In the genomic region with DNA sequence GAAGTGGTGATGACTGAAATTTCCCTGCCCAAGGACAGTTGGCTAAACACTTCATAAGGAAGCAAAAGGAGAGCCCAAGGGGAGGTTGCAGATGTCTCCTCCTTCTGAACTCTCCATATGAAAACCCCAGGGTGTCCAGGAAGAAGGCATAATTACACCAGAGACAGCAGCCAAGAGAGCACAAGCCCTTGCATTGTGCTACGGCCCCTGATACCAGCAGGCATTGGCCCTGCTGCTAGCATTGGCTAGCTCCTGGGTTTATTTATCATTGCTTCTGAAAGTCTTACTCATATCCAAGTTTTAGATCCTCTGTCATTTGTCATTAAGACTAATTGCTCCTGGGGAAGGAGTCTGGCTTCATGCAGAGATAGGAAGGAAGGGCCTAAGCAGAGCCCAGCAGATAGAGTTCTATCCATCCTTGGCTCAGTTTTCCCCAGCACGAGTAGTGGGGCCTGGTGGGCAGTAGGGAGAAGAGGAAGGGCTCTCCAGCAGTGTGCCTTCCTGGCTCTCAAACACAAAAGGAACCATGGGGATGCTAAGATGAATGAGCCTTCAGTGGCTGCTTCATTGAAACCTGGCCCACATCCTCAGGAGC, we compare ENCODE assay signal across 21 mouse cellular contexts.
A peak's percentile ranks its signal among the peaks of the same experiment; 100 is the strongest.
DNase-seq lines count a peak whose midpoint lies in the region; ATAC-seq and TF ChIP-seq lines count a peak whose summit lies in the region.
"Had no signal": no experiment of that assay in that cellular context is flagged by ENCODE, and none has a peak within 500 bp of the region (broad histone marks: within the 10 kb centered on the region; RNA-seq: fewer than 3 reads in every experiment).

No protein-coding gene starts in this region.

- peak; percentile 44 for DNase-seq in cerebellum, adult 11-12 months
- DNase-seq in cerebellum, adult 11 months = no peak
- peak; percentile 57 for DNase-seq in hindbrain, postnatal 0 days (ENCODE audit: low spot score)
- no peak for DNase-seq in hindbrain, embryonic 11.5 days (ENCODE audit: low spot score)
- peak; percentile 50 for DNase-seq in midbrain, postnatal 0 days (ENCODE audit: low spot score)
- no peak for DNase-seq in limb, embryonic 10.5 days (ENCODE audit: low spot score)
- DNase-seq in stomach, postnatal 0 days (ENCODE audit: low spot score) = no peak
- DNase-seq: heart, adult 18-20 months; heart, postnatal 36 days; layer of hippocampus, postnatal 36 days; liver, postnatal 0 days; lung, postnatal 36 days; right cerebral cortex, postnatal 14 days; spleen, adult 18-20 months; thymus, postnatal 36 days had no signal

- no peak overlapping the region for H3K4me2 ChIP-seq in hindbrain, postnatal 0 days (ENCODE audit: low read depth, low read length)
- no peak overlapping the region for H3K4me2 ChIP-seq in hindbrain, embryonic 11.5 days (replicated peaks; ENCODE audit: low read depth, low read length)
- no peak overlapping the region for H3K4me2 ChIP-seq in midbrain, postnatal 0 days (ENCODE audit: low read depth, low read length, poor library complexity, severe bottlenecking)
- no peak overlapping the region for H3K4me2 ChIP-seq in midbrain, embryonic 13.5 days (replicated peaks)
- no peak overlapping the region for H3K4me2 ChIP-seq in stomach, postnatal 0 days (replicated peaks; ENCODE audit: low read depth)
- H3K4me2 ChIP-seq: forebrain, embryonic 12.5 days had no signal

- ATAC-seq in hindbrain, postnatal 0 days = peak; percentile 40; the same call in 1 of the 2 replicates
- ATAC-seq in hindbrain, embryonic 11.5 days (ENCODE audit: low FRiP score) = no peak
- ATAC-seq in midbrain, postnatal 0 days (ENCODE audit: low FRiP score) = no peak
- ATAC-seq in midbrain, embryonic 13.5 days = no peak
- ATAC-seq in stomach, postnatal 0 days (ENCODE audit: low FRiP score, low TSS enrichment) = no peak
- ATAC-seq: intestine, embryonic 16.5 days; liver, postnatal 0 days had no signal

- no peak for TF ChIP-seq CTCF in hindbrain, postnatal 0 days (IDR thresholded peaks at IDR 0.05; ENCODE audit: low read depth)
- TF ChIP-seq CTCF in midbrain, postnatal 0 days (IDR thresholded peaks at IDR 0.05) = no peak
- no peak for TF ChIP-seq CTCF in stomach, postnatal 0 days (IDR thresholded peaks at IDR 0.05; ENCODE audit: low read depth)

- no peak overlapping the region for H3K27ac ChIP-seq in hindbrain, postnatal 0 days
- no peak overlapping the region for H3K27ac ChIP-seq in hindbrain, embryonic 11.5 days (ENCODE audit: low read depth, low read length)
- no peak overlapping the region for H3K27ac ChIP-seq in midbrain, postnatal 0 days (ENCODE audit: low read depth, low read length)
- no peak overlapping the region for H3K27ac ChIP-seq in midbrain, embryonic 13.5 days
- H3K27ac ChIP-seq in limb, embryonic 10.5 days = peak overlapping the region; percentile 39; the same call in 1 of the 2 replicates
- no peak overlapping the region for H3K27ac ChIP-seq in stomach, postnatal 0 days (replicated peaks)
- H3K27ac ChIP-seq: forebrain, embryonic 12.5 days; kidney, postnatal 0 days; layer of hippocampus, adult 2 months; midbrain, embryonic 10.5 days had no signal

- no peaks in the 10 kb centered on the region for H3K27me3 ChIP-seq in hindbrain, postnatal 0 days (ENCODE audit: insufficient read depth, low read length)
- H3K27me3 ChIP-seq in hindbrain, embryonic 11.5 days (ENCODE audit: control insufficient read depth, insufficient read depth, low read length) = no peaks in the 10 kb centered on the region
- no peaks in the 10 kb centered on the region for H3K27me3 ChIP-seq in midbrain, postnatal 0 days (ENCODE audit: insufficient read depth, low read length)
- no peaks in the 10 kb centered on the region for H3K27me3 ChIP-seq in midbrain, embryonic 13.5 days
- no peaks in the 10 kb centered on the region for H3K27me3 ChIP-seq in limb, embryonic 10.5 days (ENCODE audit: low read depth, poor library complexity, severe bottlenecking)
- H3K27me3 ChIP-seq in stomach, postnatal 0 days (ENCODE audit: control insufficient read depth, insufficient read depth, low read length) = no peaks in the 10 kb centered on the region
- H3K27me3 ChIP-seq: forebrain, embryonic 12.5 days had no signal

- H3K4me1 ChIP-seq in hindbrain, postnatal 0 days (ENCODE audit: insufficient read depth, low read length) = no peaks in the 10 kb centered on the region
- no peaks in the 10 kb centered on the region for H3K4me1 ChIP-seq in hindbrain, embryonic 11.5 days (replicated peaks; ENCODE audit: control insufficient read depth, insufficient read depth, low read length)
- no peaks in the 10 kb centered on the region for H3K4me1 ChIP-seq in midbrain, postnatal 0 days (ENCODE audit: insufficient read depth, low read length)
- no peaks in the 10 kb centered on the region for H3K4me1 ChIP-seq in midbrain, embryonic 13.5 days (replicated peaks)
- H3K4me1 ChIP-seq in limb, embryonic 10.5 days = peaks cover 14% of the 10 kb centered on the region
- no peaks in the 10 kb centered on the region for H3K4me1 ChIP-seq in stomach, postnatal 0 days (replicated peaks; ENCODE audit: control insufficient read depth, insufficient read depth)
- H3K4me1 ChIP-seq: forebrain, embryonic 12.5 days had no signal

- H3K9me3 ChIP-seq in hindbrain, postnatal 0 days (ENCODE audit: low read length) = no peaks in the 10 kb centered on the region
- H3K9me3 ChIP-seq in hindbrain, embryonic 11.5 days (ENCODE audit: control insufficient read depth, low read length) = no peaks in the 10 kb centered on the region
- H3K9me3 ChIP-seq in midbrain, postnatal 0 days (ENCODE audit: low read length) = no peaks in the 10 kb centered on the region
- no peaks in the 10 kb centered on the region for H3K9me3 ChIP-seq in midbrain, embryonic 13.5 days
- H3K9me3 ChIP-seq in limb, embryonic 10.5 days (replicated peaks) = no peaks in the 10 kb centered on the region
- H3K9me3 ChIP-seq in stomach, postnatal 0 days (ENCODE audit: control insufficient read depth, low read length) = no peaks in the 10 kb centered on the region
- H3K9me3 ChIP-seq: forebrain, embryonic 12.5 days; midbrain, embryonic 10.5 days had no signal

- TF ChIP-seq EP300 in stomach, postnatal 0 days (optimal IDR thresholded peaks at IDR 0.05) = no peak

- H3K4me3 ChIP-seq in hindbrain, postnatal 0 days (ENCODE audit: low read length) = no peak overlapping the region
- H3K4me3 ChIP-seq in hindbrain, embryonic 11.5 days (ENCODE audit: low read depth, low read length) = no peak overlapping the region
- H3K4me3 ChIP-seq in midbrain, postnatal 0 days (ENCODE audit: low read depth, low read length) = no peak overlapping the region
- no peak overlapping the region for H3K4me3 ChIP-seq in midbrain, embryonic 13.5 days (replicated peaks)
- no peak overlapping the region for H3K4me3 ChIP-seq in limb, embryonic 10.5 days
- H3K4me3 ChIP-seq in stomach, postnatal 0 days (ENCODE audit: low read depth, low read length) = no peak overlapping the region
- H3K4me3 ChIP-seq: forebrain, embryonic 12.5 days; layer of hippocampus, adult 2 months; midbrain, embryonic 10.5 days had no signal

- no peaks in the 10 kb centered on the region for H3K36me3 ChIP-seq in hindbrain, postnatal 0 days (ENCODE audit: insufficient read depth, low read length)
- no peaks in the 10 kb centered on the region for H3K36me3 ChIP-seq in hindbrain, embryonic 11.5 days (ENCODE audit: control insufficient read depth, insufficient read depth, low read length)
- H3K36me3 ChIP-seq in midbrain, postnatal 0 days (ENCODE audit: insufficient read depth, low read length) = no peaks in the 10 kb centered on the region
- no peaks in the 10 kb centered on the region for H3K36me3 ChIP-seq in midbrain, embryonic 13.5 days
- no peaks in the 10 kb centered on the region for H3K36me3 ChIP-seq in limb, embryonic 10.5 days
- no peaks in the 10 kb centered on the region for H3K36me3 ChIP-seq in stomach, postnatal 0 days (ENCODE audit: control insufficient read depth, insufficient read depth, low read length)
- H3K36me3 ChIP-seq: forebrain, embryonic 12.5 days; midbrain, embryonic 10.5 days had no signal

- H3K9ac ChIP-seq in hindbrain, postnatal 0 days (replicated peaks; ENCODE audit: low read length) = no peak overlapping the region
- H3K9ac ChIP-seq in hindbrain, embryonic 11.5 days (ENCODE audit: low read depth, low read length) = no peak overlapping the region
- H3K9ac ChIP-seq in midbrain, postnatal 0 days (replicated peaks; ENCODE audit: low read length, poor library complexity, severe bottlenecking) = no peak overlapping the region
- H3K9ac ChIP-seq in midbrain, embryonic 13.5 days (replicated peaks) = no peak overlapping the region
- H3K9ac ChIP-seq in stomach, postnatal 0 days (ENCODE audit: low read length) = no peak overlapping the region
- H3K9ac ChIP-seq: forebrain, embryonic 12.5 days; liver, postnatal 0 days had no signal

- 26% methylated on average over 2 of the region's 2 CpGs for WGBS in hindbrain, postnatal 0 days
- 59% methylated on average over 2 of the region's 2 CpGs for WGBS in hindbrain, embryonic 11.5 days
- WGBS in midbrain, postnatal 0 days = 59% methylated on average over 2 of the region's 2 CpGs
- 74% methylated on average over 2 of the region's 2 CpGs for WGBS in midbrain, embryonic 13.5 days
- WGBS in limb, embryonic 10.5 days = 75% methylated on average over 2 of the region's 2 CpGs
- WGBS in stomach, postnatal 0 days = 37% methylated on average over 2 of the region's 2 CpGs

Comparison
In these comparisons a context has a peak if more than half of its experiments do, and no peak if none do; other contexts are left out.
1. DNase-seq: peak in cerebellum, adult 11-12 months (single experiment), hindbrain, postnatal 0 days (single experiment) and midbrain, postnatal 0 days (single experiment); none in cerebellum, adult 11 months (single experiment), hindbrain, embryonic 11.5 days (single experiment), limb, embryonic 10.5 days (single experiment) and stomach, postnatal 0 days (single experiment).